Mouse (Mus musculus): Measurements from ENCODE around the gene Sept9.

GRCm38 (mm10) chr11:117183841-117184240, 15.6 kb upstream of the Sept9 start:
- TF ChIP-seq CTCF (IDR thresholded peaks at IDR 0.05; ENCODE audit: extremely low read depth, insufficient read depth, insufficient read length, insufficient replicate concordance) (no peak), POLR2A (IDR thresholded peaks at IDR 0.05; ENCODE audit: low read depth, low read length) (no peak)
